Mouse (Mus musculus) retina, embryonic 14.5 days (tissue): ENCODE results near the gene Mylip.

Experiments
- DNase-seq: peaks from one replicate; pipeline ENCODE4 v3.0.0-alpha.2; 2015; ENCODE audit warnings: low spot score

Gene Mylip

GRCm38 (mm10) chr13:45390962-45391853 lies 1.7 kb downstream of the Mylip start:
- peak; percentile 56 for DNase-seq

GRCm38 (mm10) chr13:45391854-45392454 lies 2.4 kb downstream of the Mylip start:
- no peak for DNase-seq

- no peak for DNase-seq
Observed at GRCm38 (mm10) chr13:45394221-45394768, 4.8 kb downstream of the Mylip start.

DNA sequence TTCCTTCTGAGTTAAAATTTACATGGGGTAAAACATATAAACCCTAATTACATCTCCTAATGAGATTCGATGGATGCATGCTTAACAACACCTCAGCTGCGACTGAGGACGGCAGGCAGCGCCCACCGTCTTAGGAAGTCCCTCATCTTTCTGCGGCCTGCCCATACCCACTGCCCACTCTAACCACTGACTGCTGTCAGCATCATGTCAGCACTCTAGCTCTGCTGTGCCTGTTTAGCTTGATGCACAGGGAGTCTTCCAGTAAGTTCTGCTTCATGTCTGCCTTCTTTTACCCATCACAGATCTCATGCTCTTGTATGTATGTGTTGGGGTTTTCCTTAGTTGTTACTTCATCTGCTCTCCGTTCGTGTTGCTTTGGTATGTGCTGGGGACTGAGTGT lies 7.2 kb downstream of the Mylip start:
- no peak for DNase-seq

DNA sequence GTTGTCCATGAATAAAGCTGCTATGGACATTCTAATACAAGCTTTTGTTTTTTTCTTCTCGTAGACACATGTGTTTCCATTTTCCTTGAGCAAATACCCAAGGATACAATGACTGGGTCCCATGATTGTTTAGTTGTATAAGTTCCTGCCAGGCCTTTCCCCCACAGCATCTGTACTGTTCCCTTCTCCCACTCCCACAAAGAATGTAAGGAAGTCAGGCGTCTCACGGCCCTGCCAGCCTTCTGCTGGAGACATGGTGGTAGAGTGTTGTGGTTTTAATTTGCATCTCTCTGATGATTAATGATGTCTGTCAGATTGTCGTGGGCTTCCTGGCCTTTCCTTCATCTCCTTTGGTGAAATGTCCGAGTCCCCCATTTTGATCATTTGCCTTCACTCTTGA lies 7.7 kb downstream of the Mylip start:
- no peak for DNase-seq

DNA sequence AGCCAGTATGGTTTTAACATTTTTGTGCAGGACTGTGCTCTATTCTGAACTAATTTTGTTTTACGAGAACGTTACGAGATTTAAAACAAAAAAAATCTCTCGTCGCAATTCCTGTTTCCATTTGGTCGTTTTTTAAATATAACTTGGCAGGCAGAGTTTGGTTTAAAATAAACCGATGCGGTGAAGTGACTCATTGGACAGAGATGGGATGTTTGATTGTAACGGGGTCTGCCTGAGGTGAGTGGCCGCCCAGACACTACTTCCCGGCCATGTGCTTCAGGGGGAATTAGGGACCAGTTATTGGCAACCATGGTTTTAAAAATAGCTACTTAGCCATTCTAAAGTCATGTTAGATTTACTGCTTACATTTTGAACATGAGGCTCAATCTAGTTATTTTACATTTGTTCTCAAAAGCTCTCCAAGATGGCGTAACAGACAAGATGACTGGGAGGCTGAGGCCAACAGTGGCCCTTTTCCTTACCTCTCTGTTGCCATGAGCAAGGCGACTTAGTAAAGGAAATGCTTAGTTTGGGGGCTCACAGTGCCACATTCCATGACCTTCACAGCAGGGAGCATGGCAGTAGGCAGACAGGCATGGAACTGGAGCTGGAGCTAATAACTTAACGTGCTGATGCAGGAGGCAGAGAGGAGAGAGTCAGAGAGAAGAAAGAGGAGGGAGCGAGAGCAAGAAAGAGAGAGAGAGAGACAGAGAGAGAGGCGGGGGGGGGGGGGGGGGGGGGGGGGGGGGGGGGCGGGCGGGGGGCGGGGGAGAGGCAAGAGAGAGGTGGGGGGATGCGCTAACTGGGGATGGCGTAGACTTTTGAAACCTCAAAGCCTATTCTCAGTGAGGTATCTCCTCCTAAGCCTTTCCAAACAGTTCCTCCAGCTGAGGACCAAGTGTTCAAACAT lies 8.6 kb downstream of the Mylip start:
- DNase-seq, result no peak

DNA sequence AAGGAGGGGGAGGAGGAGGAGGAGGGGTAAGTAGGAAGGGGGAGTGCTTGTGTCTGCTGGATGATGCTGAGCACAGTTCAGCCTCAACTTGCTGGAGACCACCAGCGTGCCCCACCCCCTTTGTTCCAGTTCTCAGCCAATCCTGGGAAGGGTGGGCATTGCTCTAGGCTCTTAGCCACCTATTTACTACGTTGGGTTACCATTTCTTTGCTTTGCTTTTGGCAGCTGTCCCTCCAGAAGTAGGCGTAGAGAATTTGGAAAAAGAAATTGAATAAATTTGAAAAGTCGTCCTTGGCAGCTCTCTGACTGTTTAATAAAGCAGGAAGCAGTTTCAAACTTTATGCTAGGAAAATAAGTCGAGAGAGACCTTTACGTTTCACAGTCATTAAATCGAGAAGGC lies 11.2 kb downstream of the Mylip start:
- DNase-seq, result no peak

DNA sequence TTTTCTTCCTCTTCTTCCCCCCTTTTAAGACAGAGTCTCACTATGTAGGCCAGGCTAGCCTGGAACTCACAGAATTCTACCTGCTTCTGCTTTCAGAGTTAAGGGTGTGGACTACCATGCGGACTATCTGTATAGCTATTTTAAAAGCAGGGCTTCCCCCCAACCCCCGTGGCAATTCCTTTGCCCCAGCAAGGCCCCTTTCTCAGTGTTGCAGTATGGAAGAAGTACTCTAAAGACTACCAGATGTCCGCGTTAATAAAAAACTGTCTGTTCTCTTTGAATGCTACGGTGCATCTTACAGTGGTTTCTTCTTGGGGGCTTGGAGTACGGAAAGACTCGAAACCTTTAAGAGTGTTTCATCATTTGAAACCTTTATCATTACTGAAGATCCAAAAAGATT lies 12.3 kb downstream of the Mylip start:
- no peak for DNase-seq

DNA sequence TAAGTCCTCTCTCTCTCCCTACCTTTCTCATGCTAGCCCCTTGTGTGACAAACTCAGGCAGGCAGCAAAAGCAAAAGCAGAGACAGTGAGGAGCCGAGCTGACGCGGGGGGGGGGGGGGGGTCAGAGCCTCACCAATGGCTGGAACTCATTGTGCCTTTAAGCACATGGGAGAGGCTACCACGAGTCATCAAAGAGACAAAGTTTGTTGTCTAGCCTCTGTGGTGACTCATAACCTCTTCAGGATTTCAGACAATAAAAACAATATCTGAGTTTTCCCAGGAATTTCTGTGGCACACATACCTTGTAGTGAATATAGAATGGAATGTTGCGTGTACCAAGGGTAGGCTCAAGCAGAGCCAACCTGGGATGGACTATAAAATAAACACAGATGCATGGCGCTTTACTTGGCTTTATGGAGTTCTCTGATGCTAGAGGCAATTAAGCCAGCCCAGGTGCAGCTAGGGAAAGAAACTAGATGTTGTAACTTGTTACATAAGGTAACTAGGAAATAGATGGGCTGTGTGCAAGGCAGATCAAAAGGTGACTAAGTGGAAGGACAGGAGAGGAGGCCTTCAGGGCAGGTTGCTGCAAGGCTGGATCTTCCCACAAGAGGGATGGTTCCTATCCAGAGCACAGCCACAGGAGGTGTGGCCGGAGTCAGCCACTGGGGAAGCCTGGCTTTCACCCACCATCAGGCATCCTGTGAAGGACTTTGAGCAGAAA lies 12.9 kb downstream of the Mylip start:
- no peak for DNase-seq

- DNase-seq, result no peak
Observed at GRCm38 (mm10) chr13:45404269-45404668, 14.7 kb downstream of the Mylip start.

GRCm38 (mm10) chr13:45405194-45405810 lies 15.8 kb downstream of the Mylip start:
- DNase-seq, result no peak

- DNase-seq, result no peak
Observed at GRCm38 (mm10) chr13:45406289-45406688, 16.7 kb downstream of the Mylip start.

DNA sequence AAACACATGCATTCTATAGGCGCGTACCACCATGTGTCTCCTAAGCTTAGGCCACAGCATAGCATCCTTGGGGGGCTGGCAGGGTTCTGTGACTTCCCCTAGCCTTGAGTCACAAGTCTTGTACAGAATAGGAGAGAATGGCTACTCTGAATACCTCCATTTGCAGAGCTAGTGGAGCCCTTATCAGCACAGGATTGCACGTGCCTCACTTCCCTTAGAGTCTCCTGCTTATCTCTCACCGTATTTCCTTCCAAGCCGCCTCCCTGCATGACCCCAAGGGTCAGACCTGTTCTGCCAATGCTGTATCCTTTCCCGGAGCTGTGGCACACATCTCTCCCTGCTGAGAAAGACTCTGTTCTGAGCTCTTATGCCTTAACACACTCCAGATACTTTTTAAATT lies 17.2 kb downstream of the Mylip start:
- DNase-seq, result no peak

DNA sequence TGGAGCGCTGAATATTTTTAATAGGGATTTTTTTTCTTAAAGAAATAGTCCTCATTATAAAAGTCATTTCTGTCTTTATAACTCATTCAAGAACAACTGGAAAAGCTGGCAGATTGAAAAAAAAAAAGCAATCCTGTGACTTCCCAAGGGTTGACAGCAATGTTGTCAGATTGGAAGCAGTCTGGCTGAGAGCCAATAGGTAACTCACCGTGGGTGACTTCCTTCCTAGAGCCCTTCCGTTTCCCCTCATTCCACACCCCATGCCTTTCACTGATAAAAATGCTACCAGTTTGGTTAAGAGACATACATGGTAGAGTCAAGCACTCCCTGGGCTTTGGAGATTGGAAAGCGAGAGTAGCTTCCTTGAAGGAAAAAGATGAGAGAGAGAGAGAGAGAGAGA lies 21.4 kb downstream of the Mylip start:
- no peak for DNase-seq

DNA sequence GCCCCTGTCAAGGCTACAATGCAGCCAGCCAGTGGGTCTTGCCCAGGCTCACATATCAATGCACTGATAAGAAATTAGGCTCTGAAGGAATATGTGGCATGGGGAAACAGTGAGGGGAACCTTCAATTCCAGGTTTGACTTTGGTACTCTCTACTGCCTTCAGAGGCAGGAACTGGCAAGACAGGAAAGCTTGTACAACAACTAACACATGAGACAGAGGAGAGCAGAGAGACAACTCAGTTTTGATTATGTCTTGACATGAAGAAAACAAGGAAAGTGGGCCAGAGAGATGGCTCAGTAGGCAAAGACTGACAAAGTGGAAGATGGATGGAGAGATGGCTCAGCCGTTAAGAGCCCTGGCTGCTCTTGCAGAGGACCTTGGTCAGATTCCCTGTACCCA lies 23.5 kb downstream of the Mylip start:
- DNase-seq, result no peak

- DNase-seq, result no peak
Observed at GRCm38 (mm10) chr13:45414031-45414430, 24.5 kb downstream of the Mylip start.

DNA sequence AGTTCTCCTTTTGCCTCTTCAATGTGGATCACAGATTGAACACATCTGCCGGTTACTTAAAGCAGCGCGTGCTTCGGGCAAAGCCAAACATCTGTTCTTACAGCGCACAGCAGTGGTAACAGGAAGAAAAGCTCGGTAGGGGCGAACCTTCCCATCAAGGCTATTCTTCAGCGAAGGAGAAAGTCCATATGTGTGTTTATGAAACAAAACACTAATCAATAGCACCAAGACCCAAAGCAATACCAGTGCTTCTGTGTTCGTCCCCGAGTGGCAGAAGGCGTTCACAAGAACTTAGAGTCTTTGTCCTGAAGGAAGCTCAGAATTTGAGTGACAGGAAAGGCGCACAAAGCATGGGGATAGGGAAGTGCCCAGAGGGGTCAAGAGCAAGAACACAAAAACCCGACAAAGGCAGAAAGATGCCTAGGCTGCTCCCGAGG lies 27.1 kb downstream of the Mylip start:
- no peak for DNase-seq

GRCm38 (mm10) chr13:45418986-45419385 lies 29.4 kb downstream of the Mylip start:
- no peak for DNase-seq

DNA sequence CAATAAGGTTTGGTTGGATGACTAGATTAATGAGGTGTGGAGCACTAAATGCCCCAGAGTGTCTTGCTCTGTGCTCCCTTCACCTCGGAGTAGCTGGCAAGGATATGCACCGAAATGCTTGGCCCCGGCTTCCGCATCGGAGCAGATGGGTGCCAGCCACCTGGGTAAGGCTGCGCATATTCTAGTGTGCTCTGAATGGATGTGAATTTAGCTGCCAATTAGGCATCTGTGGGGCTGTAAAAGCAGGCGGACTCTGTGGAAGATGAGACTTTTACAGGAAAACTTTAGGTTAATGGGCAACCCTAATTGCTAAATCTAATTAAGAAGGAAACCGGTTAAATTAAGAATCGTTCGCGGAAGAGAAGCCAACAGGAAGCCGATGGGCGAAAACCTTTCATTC lies 32.7 kb downstream of the Mylip start:
- peak; percentile 10 for DNase-seq

- no peak for DNase-seq
Observed at GRCm38 (mm10) chr13:45422709-45423108, 33.2 kb downstream of the Mylip start.

- no peak for DNase-seq
Observed at GRCm38 (mm10) chr13:45423905-45424304, 34.4 kb downstream of the Mylip start.
